Comparison of ENCODE assay signal across 7 mouse cellular contexts in genomic region chr12:110850929-110851256, GRCm38 (mm10). TPM values are rescaled to one million over a fixed set of nuclear protein-coding genes. Genes with fewer than 3 reads are reported as not detected.
A peak's percentile ranks its signal among the peaks of the same experiment; 100 is the strongest.
DNase-seq lines count a peak whose midpoint lies in the region; ATAC-seq lines count a peak whose summit lies in the region.

No protein-coding gene starts in this region.

- WGBS in forebrain, embryonic 12.5 days: 17% methylated on average over 9 of the region's 9 CpGs
- WGBS in limb, embryonic 12.5 days: 14% methylated on average over 9 of the region's 9 CpGs
- WGBS in stomach, embryonic 15.5 days: 6% methylated on average over 9 of the region's 9 CpGs

- peak overlapping the region; percentile 90 for H3K9ac ChIP-seq in forebrain, embryonic 12.5 days
- peak overlapping the region; percentile 96 for H3K9ac ChIP-seq in limb, embryonic 12.5 days (replicated peaks)
- peak overlapping the region; percentile 65; the same call in 1 of the 2 replicates for H3K9ac ChIP-seq in stomach, embryonic 15.5 days

- peaks cover 23% of the 10 kb centered on the region for H3K4me1 ChIP-seq in forebrain, embryonic 12.5 days
- peaks cover 14% of the 10 kb centered on the region for H3K4me1 ChIP-seq in limb, embryonic 12.5 days (replicated peaks)
- peaks cover 15% of the 10 kb centered on the region for H3K4me1 ChIP-seq in stomach, embryonic 15.5 days

- H3K9me3 ChIP-seq in forebrain, embryonic 12.5 days: no peaks in the 10 kb centered on the region
- no peaks in the 10 kb centered on the region for H3K9me3 ChIP-seq in limb, embryonic 12.5 days
- H3K9me3 ChIP-seq in stomach, embryonic 15.5 days: no peaks in the 10 kb centered on the region

- DNase-seq in spleen, postnatal 10 days (ENCODE audit: low spot score in 2 of 2): peak; percentile 28 to 34
- no peak for DNase-seq in spleen, adult 12 weeks (ENCODE audit: low spot score)
- DNase-seq in right cerebral cortex, postnatal 14 days: no peak
- DNase-seq in urinary bladder, postnatal 10 days (ENCODE audit: low spot score): no peak

- no peak for ATAC-seq in forebrain, embryonic 12.5 days (ENCODE audit: low FRiP score)
- ATAC-seq in limb, embryonic 12.5 days (ENCODE audit: insufficient number of reproducible peaks, insufficient read depth, low FRiP score, low TSS enrichment, low read depth): 0 out of 2 replicates have a peak, but pooled peaks have one; percentile 4
- no peak for ATAC-seq in stomach, embryonic 15.5 days (ENCODE audit: insufficient read depth, low FRiP score, low read depth)

- H3K4me3 ChIP-seq in forebrain, embryonic 12.5 days (replicated peaks): peak overlapping the region; percentile 96
- H3K4me3 ChIP-seq in limb, embryonic 12.5 days (replicated peaks): peak overlapping the region; percentile 97
- peak overlapping the region; percentile 80 for H3K4me3 ChIP-seq in stomach, embryonic 15.5 days (replicated peaks)

- no peak overlapping the region for H3K27ac ChIP-seq in forebrain, embryonic 12.5 days
- H3K27ac ChIP-seq in limb, embryonic 12.5 days: peak overlapping the region; percentile 74; the same call in 1 of the 2 replicates
- peak overlapping the region; percentile 82 for H3K27ac ChIP-seq in stomach, embryonic 15.5 days

- peak overlapping the region; percentile 70 for H3K4me2 ChIP-seq in forebrain, embryonic 12.5 days
- peak overlapping the region; percentile 75 for H3K4me2 ChIP-seq in limb, embryonic 12.5 days
- peak overlapping the region; percentile 78 for H3K4me2 ChIP-seq in stomach, embryonic 15.5 days

- peaks cover 10% of the 10 kb centered on the region for H3K36me3 ChIP-seq in forebrain, embryonic 12.5 days (replicated peaks)
- H3K36me3 ChIP-seq in limb, embryonic 12.5 days: peaks cover 10% of the 10 kb centered on the region
- H3K36me3 ChIP-seq in stomach, embryonic 15.5 days: peaks cover 7% of the 10 kb centered on the region

- H3K27me3 ChIP-seq in forebrain, embryonic 12.5 days: peaks cover 23% of the 10 kb centered on the region
- peaks cover 13% of the 10 kb centered on the region for H3K27me3 ChIP-seq in limb, embryonic 12.5 days
- H3K27me3 ChIP-seq in stomach, embryonic 15.5 days (replicated peaks): no peaks in the 10 kb centered on the region

RNA-seq across cellular contexts. Expression of gene Zfp839, which starts 0.8 kb away (rescaled TPM):
- 4.8 and 5.0 TPM in 2 replicates for polyA plus RNA-seq in forebrain, embryonic 12.5 days (2016; fragmentation: Nextera tagmentation; extraction: Ambion mirVana)
- 8.2 and 8.6 TPM in 2 replicates for polyA plus RNA-seq in limb, embryonic 12.5 days (2016; fragmentation: Nextera tagmentation; extraction: Ambion mirVana)
- 5.7 and 6.8 TPM in 2 replicates for polyA plus RNA-seq in stomach, embryonic 15.5 days (2015; fragmentation: Nextera tagmentation; extraction: Ambion mirVana)

RNA-seq across cellular contexts. Expression of gene Mok, which starts 10.2 kb away (rescaled TPM):
- 11.4 and 11.6 TPM in 2 replicates for polyA plus RNA-seq in forebrain, embryonic 12.5 days (2016; fragmentation: Nextera tagmentation; extraction: Ambion mirVana)
- polyA plus RNA-seq in limb, embryonic 12.5 days (2016; fragmentation: Nextera tagmentation; extraction: Ambion mirVana): 5.7 and 6.7 TPM in 2 replicates
- 2.5 and 3.3 TPM in 2 replicates for polyA plus RNA-seq in stomach, embryonic 15.5 days (2015; fragmentation: Nextera tagmentation; extraction: Ambion mirVana)

RNA-seq across cellular contexts. Expression of gene Cinp, which starts 38.1 kb away (rescaled TPM):
- 67.3 and 77.2 TPM in 2 replicates for polyA plus RNA-seq in forebrain, embryonic 12.5 days (2016; fragmentation: Nextera tagmentation; extraction: Ambion mirVana)
- polyA plus RNA-seq in limb, embryonic 12.5 days (2016; fragmentation: Nextera tagmentation; extraction: Ambion mirVana): 62.8 and 73.1 TPM in 2 replicates
- 71.0 TPM in 2 replicates for polyA plus RNA-seq in stomach, embryonic 15.5 days (2015; fragmentation: Nextera tagmentation; extraction: Ambion mirVana)

RNA-seq across cellular contexts. Expression of gene Tecpr2, which starts 38.2 kb away (rescaled TPM):
- 8.3 and 8.8 TPM in 2 replicates for polyA plus RNA-seq in forebrain, embryonic 12.5 days (2016; fragmentation: Nextera tagmentation; extraction: Ambion mirVana)
- 5.2 and 6.1 TPM in 2 replicates for polyA plus RNA-seq in limb, embryonic 12.5 days (2016; fragmentation: Nextera tagmentation; extraction: Ambion mirVana)
- 3.3 and 3.8 TPM in 2 replicates for polyA plus RNA-seq in stomach, embryonic 15.5 days (2015; fragmentation: Nextera tagmentation; extraction: Ambion mirVana)

Comparison
In these comparisons a context has a peak if more than half of its experiments do, and no peak if none do; other contexts are left out.
1. DNase-seq: peak in spleen, postnatal 10 days (2 of 2); none in spleen, adult 12 weeks (single experiment), right cerebral cortex, postnatal 14 days (single experiment) and urinary bladder, postnatal 10 days (single experiment).
2. Peak in every context shown above with its lines, with median percentiles within 50 percentile points of each other: H3K4me2 ChIP-seq, H3K4me3 ChIP-seq and H3K9ac ChIP-seq.